Mouse (Mus musculus) central nervous system, embryonic 18 days (tissue): ENCODE measurements around the gene Rhoa. TPM values are rescaled to one million over a fixed set of nuclear protein-coding genes. Genes with fewer than 3 reads are reported as not detected.

Source experiments
- polyA plus RNA-seq: library from polyadenylated mRNA; depleted of rRNA; stranded (reverse); fragments of >200 nt; gene quantifications from 2 replicates; pipeline ENCODE4 v1.2.3, GENCODE M21; 2012; rRNA removed

Gene Rhoa
- polyA plus RNA-seq: 143 and 147 TPM in 2 replicates

DNA sequence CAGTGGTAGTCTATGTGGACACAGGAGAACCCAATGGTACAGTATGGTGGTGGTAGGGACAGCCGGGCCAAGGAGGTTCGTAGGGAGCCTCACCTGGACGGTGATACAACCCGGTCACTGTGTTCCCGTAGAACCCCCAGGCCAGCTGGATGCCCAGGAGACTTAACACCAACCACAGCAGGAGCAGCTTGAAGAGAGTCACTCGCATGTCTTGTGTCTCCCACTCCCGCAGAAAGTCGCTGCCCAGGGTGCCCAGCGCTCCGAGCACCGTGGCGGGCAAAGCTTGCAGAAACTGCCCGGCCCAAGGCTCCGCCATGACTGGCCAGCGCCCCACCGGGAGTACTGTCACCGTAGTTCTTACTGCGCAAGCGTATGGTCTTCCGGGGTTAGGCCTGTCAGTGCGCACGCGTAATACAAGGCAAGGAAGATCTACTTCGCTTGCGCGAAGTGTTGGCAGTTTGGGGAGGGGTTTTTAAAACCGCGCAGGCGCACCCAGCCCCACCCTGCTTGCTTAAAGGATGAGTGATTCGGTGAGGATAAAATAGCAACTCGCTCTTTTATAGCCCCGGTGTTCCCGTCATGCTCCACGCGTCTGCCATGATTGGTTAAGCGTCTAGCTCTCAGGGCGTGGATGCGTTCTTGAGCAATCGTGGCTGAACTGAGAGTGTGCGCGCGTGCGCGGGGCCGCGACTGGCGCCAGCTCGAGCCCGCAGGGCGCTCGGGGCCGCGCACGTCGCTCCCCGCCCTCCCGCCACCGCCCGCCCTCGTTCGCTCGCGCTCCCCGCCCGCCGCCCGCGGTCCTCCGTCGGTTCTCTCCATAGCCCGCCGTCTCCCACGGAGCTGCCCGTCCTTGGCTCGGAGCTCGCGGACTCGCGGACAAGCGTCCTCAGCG lies at the start of gene Rhoa, which contains the start of gene Tcta:
Rhoa (plus strand) TSS at position 501 of the 892 bp plus-strand sequence.
Tcta (minus strand) TSS at position 532 of the 892 bp plus-strand sequence.

DNA sequence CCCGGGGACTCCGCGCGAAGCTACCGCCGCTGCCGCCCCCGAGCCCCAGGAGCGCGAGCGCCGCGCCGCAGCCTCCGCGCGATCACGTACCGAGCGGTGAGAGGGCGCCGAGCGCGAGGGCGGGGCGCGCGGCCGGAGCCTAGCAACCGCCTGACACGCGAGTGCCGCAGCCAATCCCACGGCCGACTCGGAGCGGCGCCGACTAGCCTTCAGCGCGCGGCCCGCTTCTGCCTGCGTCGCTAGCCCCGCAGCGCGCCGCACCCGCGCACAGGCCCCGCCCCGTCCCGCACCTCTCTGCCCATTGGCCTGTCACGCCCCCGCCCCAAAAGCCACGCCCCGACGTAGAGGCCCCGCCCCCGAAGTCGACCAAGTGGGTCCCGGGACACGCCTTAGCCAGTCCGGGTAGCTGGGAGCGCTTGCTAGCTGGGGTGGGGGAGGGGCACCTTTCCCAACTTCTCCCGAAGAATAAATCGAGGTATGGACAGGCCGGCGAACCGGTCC lies 42.2 kb upstream of the Rhoa start, which contains the start of gene Dag1:
Dag1 (minus strand) TSS at position 269 of the 501 bp plus-strand sequence.

DNA sequence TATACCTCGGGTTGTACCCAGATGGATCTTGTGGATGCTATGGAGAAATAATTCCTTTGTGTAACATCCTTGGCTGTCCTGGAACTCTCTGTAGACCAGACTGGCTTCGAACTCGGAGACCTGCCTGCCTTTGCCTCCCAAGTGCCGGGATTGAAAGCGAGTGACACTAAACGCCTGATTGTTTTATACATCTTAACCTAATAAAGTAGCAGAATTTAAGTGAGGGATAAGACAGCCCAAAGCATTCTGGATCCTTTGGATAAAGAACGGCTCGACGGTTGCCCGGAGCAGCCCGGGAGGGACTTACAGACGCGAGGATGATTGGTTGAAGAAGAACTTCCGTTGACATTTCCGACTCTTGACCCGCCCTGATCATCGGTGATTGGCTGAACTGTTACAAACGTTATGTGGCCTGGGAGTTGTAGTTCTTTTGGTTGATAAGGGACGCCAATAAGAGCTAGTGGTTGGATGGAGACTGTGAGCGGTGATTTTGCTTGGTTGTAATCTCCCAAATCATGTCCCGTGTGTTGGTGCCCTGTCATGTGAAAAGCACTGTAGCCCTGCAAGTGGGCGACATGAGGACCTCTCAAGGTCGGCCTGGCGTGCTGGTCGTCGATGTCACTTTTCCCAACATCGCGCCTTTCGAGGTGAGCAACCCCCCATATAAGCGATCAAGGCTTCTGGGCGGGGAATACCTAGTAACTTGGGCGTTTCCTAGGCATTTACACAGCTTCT lies 15.7 kb upstream of the Rhoa start, which contains the start of gene Nicn1:
Nicn1 (plus strand) TSS at position 414 of the 735 bp plus-strand sequence.

DNA sequence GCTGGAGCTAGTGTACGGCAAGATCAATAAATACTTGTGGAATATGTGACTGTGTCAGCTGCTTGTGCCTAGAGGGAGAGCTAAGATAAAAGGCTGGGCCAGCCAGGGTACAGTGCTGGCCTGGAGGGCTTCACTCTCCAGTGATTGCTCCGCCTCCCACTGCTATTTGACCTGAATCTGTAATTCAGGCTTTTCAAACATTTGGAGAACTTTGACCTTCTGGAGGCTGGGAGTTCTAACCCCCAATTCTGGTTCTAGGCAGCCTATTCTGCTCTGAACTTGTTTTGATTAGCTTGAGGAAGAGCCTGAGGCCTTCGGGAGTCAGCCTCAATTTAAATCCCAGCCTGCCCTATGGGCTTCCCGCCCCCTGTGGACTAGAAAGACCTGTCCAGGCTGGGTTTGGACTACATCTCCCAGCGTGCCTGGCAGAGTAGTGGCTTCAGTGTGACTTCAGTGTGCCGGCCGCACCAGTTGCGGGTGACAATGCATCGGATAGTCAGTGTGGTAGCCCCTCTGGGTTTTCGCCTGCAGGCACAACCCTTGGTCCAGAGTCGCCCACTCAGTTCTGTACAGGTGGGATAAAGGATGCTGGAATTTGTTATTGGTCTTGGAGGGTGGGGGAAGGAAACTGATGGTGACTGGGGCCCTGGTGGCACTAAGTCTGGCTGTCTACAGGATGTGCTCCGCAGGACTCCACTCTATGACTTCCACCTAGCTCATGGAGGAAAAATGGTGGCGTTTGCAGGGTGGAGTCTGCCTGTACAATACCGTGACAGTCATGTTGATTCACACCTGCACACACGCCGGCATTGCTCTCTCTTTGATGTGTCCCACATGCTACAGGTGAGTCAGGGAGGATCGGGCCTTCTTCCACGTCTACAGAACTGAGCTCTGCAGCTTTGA lies 9.2 kb upstream of the Rhoa start, which contains the start of gene Amt:
Amt (plus strand) TSS at position 401 of the 903 bp plus-strand sequence.

DNA sequence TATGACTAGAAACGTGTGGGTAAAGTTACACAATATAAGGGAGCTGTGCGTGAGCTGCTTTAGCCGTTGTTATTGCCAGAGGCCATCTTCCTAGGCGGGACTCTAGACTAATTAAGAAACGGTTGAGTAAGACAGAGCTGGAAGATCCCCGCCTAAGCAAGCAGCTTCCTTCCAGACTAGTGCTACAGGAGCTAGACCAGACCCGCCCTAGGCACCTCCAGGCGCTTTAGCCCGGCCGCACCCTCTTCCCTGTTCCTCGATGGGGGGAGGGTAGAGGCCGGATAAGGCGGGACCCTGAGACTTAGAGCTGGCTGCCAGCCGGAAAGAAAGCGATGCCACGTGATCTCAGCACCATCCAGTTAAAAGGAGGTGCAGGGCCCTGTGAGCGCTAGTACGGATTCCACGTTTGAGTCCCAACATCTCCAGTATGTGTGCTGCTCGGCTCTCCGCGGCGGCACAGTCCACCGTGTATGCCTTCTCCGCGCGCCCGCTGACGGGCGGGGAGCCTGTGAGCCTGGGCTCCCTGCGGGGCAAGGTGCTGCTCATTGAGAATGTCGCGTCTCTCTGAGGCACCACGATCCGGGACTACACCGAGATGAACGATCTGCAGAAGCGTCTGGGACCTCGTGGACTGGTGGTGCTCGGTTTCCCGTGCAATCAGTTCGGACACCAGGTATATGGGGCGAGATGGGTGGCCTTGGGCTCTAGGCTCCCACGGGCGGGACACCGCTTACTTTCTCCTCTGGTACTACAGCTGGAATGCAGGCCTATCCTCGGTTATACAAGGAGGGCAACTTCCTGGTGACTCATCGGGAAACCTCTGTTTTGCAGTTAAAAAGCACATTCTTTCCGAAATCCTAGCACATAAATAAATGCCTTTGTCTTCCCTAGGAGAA lies 33.2 kb downstream of the Rhoa start, which contains the start of gene Gpx1:
Gpx1 (plus strand) TSS at position 18 of the 896 bp plus-strand sequence.

DNA sequence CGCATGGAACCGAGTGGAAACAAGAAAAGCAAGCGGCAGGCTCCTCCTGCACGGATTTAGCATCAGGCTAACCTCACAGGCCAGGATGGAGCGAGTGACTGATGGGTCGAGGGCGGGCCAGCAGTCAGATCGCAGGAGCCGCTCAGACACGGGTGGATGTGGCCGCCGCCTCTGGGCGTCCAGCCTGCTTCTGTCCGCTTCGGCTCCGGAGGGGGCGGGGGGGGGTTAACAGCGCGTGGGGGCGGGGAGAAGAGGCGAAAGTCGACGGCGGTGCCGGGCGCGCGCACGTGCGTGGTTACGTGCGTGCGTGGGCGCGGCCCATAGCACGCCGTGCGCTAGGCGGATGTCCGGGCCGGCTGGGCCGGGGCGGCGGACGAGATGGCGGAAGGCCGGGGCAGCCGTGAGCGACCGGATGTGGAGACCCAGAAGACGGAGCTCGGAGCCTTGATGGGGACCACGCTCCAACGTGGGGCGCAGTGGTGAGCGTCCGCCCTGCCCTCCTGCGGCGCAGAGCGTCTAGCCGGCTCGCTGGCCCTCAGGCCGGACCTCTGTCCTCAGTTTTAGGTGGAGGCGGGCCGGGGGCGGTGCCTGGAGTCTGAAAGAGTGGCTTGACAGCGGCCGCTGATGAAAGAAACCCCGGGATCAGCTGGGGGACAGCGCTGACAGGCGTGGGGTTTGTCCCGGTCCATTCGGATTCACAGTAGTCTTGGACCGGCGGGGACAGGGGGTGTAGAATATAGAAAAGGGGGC lies 41.8 kb downstream of the Rhoa start, which contains the start of gene Usp4:
Usp4 (plus strand) TSS at position 314 of the 750 bp plus-strand sequence.

Other genes with a start within 250 kb of the Rhoa start
- 0.08 TPM in 1 of 2 replicates, not detected in the other for gene Mst1, start 225.7 kb upstream of the Rhoa start, polyA plus RNA-seq
- 69.5 and 73.6 TPM in 2 replicates for gene Rnf123, start 222.8 kb upstream of the Rhoa start, polyA plus RNA-seq
- 47.2 and 50.7 TPM in 2 replicates for gene Apeh, start 211.5 kb upstream of the Rhoa start, polyA plus RNA-seq
- 20.1 and 25.7 TPM in 2 replicates for gene Bsn, start 115.7 kb upstream of the Rhoa start, polyA plus RNA-seq
- gene Dag1, start 42.2 kb upstream of the Rhoa start, polyA plus RNA-seq: 33.7 and 34.6 TPM in 2 replicates
- 104 and 128 TPM in 2 replicates for gene Nicn1, start 15.7 kb upstream of the Rhoa start, polyA plus RNA-seq
- gene Amt, start 9.3 kb upstream of the Rhoa start, polyA plus RNA-seq: 62.3 and 64.8 TPM in 2 replicates
- gene Tcta, start within 50 bp of the Rhoa start, polyA plus RNA-seq: 34.3 and 38.3 TPM in 2 replicates
- 311 and 335 TPM in 2 replicates for gene Gpx1, start 32.8 kb downstream of the Rhoa start, polyA plus RNA-seq
- gene Usp4, start 41.7 kb downstream of the Rhoa start, polyA plus RNA-seq: 124 and 135 TPM in 2 replicates
- 3.3 and 3.5 TPM in 2 replicates for gene 1700102P08Rik, start 86.7 kb downstream of the Rhoa start, polyA plus RNA-seq
- 2.2 and 2.7 TPM in 2 replicates for gene Ccdc36, start 122.4 kb downstream of the Rhoa start, polyA plus RNA-seq
- not detected in 2 replicates for gene BC048562, start 130.4 kb downstream of the Rhoa start, polyA plus RNA-seq
- gene Ccdc71, start 154.4 kb downstream of the Rhoa start, polyA plus RNA-seq: 32.4 and 35.2 TPM in 2 replicates
- 67.4 and 67.8 TPM in 2 replicates for gene Klhdc8b, start 155.5 kb downstream of the Rhoa start, polyA plus RNA-seq
- gene Lamb2, start 173.6 kb downstream of the Rhoa start, polyA plus RNA-seq: 25.1 and 35.7 TPM in 2 replicates
- 131 and 138 TPM in 2 replicates for gene Usp19, start 184.5 kb downstream of the Rhoa start, polyA plus RNA-seq
- gene Qars, start 201.6 kb downstream of the Rhoa start, polyA plus RNA-seq: 120 and 140 TPM in 2 replicates
- gene Qrich1, start 210.7 kb downstream of the Rhoa start, polyA plus RNA-seq: 135 and 137 TPM in 2 replicates